Mouse (Mus musculus) CD4-positive, CD25-positive, alpha-beta regulatory T cell, adult 4 months (primary cell): ENCODE measurements around the gene Rnf220. TPM values are rescaled to one million over a fixed set of nuclear protein-coding genes. Genes with fewer than 3 reads are reported as not detected.
A peak's percentile ranks its signal among the peaks of the same experiment; 100 is the strongest.

Experiments
- ATAC-seq: one replicate; pipeline ENCODE4 v1.8.0; 2017
- polyA plus RNA-seq, 2 experiments: library from polyadenylated mRNA; unstranded; fragments of 100-300 nt; shearing (Covaris generic); gene quantifications; one replicate each; pipeline ENCODE4 v1.2.1; 2017

The Rnf220 gene
- polyA plus RNA-seq, 2 experiments from 2014 or later: 15.8 to 18.6 TPM

GRCm38 (mm10) chr4:117291696-117292095 lies 205.2 kb downstream of the Rnf220 start:
- no peak for ATAC-seq

- peak; percentile 81 for ATAC-seq
These were observed 207.7 kb downstream of the Rnf220 start for GRCm38 (mm10) chr4:117288927-117289801.

GRCm38 (mm10) chr4:117288277-117288926 lies 208.4 kb downstream of the Rnf220 start:
- no peak for ATAC-seq

DNA sequence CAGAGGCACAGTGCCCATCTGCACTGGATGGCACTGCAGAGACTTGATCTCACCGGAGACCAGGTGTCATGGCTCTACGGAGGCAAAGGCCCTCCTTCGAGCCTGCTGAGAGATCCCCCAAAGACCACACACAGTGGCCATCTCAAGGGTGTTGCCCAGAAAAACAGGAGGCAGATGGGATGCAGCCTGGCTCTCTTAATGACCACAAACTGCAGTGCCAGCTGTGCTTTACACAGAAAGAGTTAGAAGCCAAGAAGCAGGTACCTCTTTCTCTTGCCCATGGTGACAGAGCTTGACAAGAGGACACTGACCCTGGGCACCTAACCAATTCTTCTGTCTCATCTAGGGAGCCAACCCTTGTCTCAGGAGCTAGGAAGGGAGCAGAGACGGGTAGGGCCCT lies 212.5 kb downstream of the Rnf220 start:
- ATAC-seq: no peak

GRCm38 (mm10) chr4:117283271-117284191 lies 213.3 kb downstream of the Rnf220 start:
- ATAC-seq: no peak

GRCm38 (mm10) chr4:117281090-117281845 lies 215.6 kb downstream of the Rnf220 start:
- ATAC-seq: no peak

DNA sequence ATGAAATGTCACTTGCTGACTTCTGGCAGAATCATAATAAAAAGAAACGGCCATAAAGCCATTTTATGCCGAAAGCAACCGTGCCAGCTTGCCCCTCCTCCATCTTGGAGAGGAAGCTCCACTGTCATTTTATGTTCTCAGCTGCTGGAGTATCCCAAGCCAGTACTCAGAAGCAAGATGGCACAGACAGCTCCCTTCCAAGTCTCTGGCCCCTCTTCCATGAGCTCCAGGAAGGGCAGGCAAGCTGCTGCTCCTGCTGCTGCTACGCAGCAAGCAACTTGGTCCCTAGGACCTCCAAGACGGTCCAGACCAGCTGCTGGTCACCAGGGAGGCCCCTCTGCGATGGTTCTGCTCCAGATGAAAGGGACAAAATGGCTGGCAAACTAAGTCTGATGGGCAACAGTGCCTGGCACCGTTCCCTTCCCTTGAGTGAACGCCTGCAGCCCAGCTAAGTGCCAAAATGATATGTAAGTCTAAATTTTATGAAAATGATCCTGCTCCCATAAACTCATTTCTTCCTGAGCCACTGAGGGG lies 216.4 kb downstream of the Rnf220 start:
- no peak for ATAC-seq

GRCm38 (mm10) chr4:117279253-117279642 lies 217.6 kb downstream of the Rnf220 start:
- no peak for ATAC-seq

DNA sequence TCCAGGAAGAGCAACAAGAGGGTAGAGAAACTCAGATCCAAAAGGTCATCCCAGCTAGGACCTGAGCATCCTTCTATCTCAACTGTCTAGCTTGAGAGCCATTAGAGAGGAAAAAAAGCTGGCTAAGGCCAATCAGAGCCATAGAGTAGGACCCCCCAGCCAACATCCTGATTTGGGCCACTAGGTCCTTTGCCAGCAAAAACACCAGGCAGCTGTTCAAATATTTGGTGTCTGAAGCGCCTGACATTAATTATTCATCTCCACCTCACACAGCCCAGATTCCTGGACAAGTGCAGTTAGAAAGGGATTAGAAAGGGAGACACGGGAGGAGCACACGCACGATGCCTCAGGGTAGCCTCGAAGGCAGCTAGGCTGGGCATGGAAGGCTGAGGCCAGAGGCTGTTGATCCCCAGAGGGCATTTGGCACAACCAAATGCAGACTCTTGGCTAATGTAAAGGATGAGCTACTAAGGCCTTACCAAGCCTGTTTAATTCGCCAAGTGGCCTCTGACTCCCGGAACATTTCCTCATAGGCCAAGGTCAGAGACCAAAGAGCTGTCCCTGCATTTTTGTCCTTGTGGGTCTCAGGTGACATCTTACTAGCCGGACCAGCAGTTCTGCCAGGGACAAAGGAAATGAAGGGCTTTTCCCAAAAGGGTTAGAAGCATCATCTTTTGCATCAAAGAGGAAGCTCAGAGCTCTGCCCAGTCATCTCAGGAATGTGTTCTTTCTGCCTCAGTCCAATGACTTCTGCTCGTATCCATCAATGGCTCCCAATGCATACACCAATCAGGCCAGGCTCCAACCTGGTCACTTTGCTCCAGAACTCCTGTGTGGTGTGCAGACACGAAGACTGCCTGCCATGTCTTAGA lies 218.2 kb downstream of the Rnf220 start:
- no peak for ATAC-seq

DNA sequence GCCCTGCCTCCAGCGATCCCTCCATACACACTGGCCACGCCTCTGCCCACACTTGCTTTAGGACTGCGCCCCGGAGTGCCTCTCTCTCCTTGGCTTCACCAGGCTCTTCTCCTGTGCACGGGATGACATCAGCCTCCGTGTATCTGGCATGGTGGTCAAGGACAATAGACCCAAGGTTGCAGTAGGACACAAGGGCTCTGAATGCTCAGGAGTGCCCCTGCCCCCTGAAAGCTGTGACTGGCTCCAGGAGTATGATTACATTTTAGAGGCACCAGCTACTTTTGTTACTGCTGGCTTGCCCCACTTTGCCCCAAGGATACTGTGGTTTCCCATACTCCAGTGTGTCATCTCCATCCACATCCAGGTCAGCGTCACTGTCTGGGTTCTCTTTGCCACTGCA lies 219.2 kb downstream of the Rnf220 start:
- no peak for ATAC-seq

- ATAC-seq: no peak
These were observed 219.8 kb downstream of the Rnf220 start for GRCm38 (mm10) chr4:117277021-117277420.

- ATAC-seq: no peak
These were observed 220.6 kb downstream of the Rnf220 start for GRCm38 (mm10) chr4:117276281-117276711.

DNA sequence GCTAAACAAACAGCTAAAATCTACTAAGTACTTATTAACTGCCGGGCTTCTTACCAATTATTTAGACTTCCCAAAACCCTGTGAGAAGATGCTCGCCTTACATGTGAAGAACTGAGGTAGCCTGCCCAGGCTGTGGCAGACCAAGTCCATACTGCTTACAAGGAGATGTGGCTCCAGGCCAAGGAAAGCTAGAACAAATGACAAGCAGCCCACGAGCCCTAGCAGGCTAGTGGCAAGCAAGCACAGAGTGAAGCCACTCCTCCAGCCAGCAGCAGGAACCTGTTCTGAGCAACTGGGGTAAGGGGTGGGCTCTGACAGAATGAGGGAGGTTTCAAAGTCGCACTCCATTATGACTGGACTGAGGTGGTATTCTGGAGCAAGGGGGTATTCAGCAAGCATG lies 222.1 kb downstream of the Rnf220 start:
- no peak for ATAC-seq

DNA sequence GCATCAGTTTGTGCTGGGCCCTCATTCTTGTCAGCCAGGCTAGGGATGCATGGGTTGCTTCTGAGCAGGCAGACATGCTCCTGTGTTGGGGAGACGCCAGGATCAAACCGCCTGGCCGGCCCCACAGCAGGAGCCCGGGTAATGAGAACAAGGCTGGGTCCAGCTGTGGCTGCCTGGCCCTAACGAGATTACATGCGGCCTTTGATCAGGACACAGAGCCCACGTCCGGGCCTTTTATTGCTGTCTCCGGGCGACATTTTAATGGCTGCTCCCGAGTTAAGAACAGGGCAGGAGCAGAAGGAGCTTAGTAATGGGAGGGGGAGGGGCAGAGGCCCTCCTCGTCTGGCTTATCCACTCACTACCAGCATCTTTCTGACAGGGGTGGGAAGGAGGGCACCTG lies 224.4 kb downstream of the Rnf220 start:
- no peak for ATAC-seq

GRCm38 (mm10) chr4:117270278-117270677 lies 226.6 kb downstream of the Rnf220 start:
- ATAC-seq: peak; percentile 76

GRCm38 (mm10) chr4:117267831-117268437 lies 228.9 kb downstream of the Rnf220 start:
- ATAC-seq: no peak

DNA sequence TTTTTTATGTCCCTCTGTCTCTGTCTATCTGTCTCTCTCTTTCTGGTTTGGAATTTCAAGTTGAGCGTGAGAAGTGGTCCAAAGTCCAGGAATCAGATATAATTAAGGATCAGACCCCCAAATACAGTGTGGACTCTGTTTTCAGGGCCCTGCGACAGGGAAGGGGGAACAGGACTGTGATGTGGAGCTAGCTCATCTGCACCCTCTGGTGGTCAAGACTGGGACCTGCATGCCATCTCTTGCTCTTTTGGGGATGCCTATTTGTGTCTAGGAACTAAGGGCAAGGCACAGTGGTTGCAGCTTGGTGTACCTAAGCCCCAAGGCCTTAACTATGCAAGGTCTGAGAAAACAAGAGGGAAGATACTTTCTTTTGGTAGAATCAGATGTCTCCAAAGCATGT lies 229.6 kb downstream of the Rnf220 start:
- peak; percentile 81 for ATAC-seq

GRCm38 (mm10) chr4:117262987-117263386 lies 233.9 kb downstream of the Rnf220 start:
- no peak for ATAC-seq

DNA sequence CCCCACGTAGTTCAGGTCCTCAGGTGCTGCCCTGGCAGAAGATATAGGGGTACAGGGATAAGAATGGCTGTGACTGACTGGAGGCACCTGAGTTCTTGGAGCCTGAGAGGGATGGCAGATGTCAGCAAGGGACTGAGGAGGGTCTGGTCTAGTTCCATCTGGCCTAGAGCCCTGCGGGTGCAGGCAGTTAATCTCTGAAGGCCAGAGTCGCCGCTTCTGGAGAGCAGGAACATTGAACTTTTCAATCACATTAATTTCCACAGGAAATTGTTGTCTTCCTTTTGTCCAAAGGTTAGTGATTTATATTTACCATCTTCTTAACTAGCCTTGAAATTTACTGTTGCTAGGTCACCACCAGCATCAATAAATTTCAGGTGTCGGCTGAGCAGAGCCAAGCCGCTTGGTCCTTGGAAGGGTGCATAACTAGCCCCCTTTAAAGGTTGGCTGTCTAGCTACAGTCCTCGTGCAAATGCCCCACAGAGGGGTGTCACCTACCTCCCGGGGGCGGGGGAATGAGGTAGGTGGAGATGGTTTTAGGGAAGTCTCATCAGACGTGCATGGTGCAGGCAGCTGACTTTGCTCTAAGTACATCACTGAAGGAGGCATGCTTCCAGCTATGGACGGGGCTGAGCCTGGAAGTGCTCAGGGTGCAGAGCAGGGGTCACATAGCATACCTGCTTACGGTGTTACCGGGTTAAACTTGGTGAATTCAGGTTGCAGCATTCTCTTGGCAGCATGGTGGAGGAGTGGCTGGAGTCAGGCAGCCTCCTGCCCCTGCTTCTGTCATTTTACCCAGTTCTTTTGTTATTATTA lies 234.5 kb downstream of the Rnf220 start:
- no peak for ATAC-seq
